Mouse (Mus musculus) cerebellum, adult (tissue): Measurements from ENCODE around the gene Prrg2.

Experiments
- ATAC-seq: cut with Nextera tagmentation; 2 replicates; pipeline ENCODE4 v1.9.2; 2017; ENCODE audit warnings: mild to moderate bottlenecking, moderate library complexity, mixed read lengths; ENCODE audit not compliant: insufficient number of reproducible peaks, low FRiP score, low TSS enrichment

Gene Prrg2

DNA sequence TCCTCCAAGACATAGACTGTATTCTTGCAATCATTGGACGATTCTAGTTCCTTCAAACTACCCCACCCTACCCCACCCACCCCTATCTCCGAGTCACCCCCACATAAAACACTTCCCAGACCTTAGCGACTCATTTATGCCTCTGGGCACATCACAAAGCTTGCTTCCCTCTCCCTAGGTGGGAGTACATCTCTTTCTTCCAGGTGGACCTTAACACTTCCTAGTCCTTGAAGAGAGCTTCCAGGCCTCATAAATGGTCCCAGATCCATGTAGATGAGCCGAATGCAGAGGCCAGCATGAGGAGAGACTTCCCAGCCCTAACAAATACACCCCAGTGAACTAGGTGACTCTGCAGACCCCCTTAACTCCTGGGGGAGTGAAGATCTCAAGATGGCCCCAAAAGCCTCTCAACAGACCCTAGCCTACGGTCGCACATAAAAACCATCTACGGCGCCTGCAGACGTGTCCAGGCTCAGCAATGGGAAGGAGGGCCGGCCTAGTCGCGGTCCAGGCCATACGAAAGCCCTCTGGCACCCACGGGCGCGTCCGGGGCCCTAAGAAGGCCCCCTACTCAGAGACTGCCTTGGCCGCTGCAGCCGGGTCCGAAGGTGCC is 47.0 kb downstream of the Prrg2 start:
- ATAC-seq = peak; percentile 21; the same call in 1 of the 2 replicates

DNA sequence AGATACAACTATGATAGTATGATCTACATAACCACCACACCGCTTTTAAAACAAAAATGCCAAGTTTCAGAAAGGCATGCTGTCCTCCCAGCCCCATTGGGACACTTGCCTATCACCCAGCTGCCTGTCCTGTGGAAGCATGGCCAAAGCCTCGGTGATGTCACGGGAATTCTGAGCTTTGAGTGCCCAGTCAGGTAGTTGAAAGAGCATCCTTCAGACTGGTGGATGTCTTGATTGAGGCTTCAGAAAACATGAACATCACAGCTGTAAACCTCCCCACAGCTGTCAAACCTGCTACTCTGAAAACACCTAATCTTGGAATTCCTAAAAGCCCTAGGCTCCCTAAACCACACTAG is 48.4 kb downstream of the Prrg2 start:
- ATAC-seq = no peak

- ATAC-seq = no peak
These were observed 48.9 kb downstream of the Prrg2 start for GRCm38 (mm10) chr7:45013366-45014095.

DNA sequence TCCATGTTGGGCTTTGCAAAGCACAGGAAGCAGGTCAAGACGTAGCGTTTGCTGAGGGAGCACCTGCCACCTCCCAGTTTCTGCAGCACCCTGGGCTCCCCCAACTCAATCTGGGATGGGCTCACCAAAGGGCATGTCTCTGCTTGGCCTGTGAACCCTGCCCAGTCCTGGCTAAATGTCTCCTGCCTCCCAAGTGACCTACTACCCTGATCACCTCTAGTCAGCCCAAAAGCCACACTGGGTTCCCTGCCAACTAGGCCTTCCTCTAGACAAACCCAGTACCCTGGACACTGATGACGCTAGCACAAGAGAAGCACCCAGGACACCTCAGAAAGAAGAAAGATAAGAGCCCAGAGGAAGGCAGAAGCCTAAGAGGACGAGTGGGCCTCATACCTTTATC is 49.7 kb downstream of the Prrg2 start:
- ATAC-seq = no peak

DNA sequence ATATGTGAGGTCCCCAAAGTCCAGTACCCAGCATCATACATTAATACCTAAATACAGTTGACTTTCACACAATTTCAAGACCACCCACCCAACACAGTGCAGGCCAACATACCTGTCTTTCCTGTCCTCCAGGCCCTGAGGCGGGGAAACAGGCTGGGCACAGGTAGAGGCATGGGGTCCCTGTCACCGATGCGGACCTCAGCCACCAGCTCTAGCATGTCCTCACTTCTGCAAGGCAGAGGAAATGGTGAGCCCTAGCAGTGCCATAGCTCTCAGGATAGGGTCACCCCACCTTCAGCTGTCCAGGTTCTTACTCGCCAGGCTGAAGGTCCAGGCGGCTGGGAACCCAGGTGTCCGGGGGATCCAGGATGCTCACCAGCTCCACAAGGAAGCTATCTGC is 50.5 kb downstream of the Prrg2 start:
- ATAC-seq = no peak

GRCm38 (mm10) chr7:45008411-45008810 is 54.1 kb downstream of the Prrg2 start:
- no peak for ATAC-seq

- no peak for ATAC-seq
These were observed 54.6 kb downstream of the Prrg2 start for GRCm38 (mm10) chr7:45007846-45008245.

DNA sequence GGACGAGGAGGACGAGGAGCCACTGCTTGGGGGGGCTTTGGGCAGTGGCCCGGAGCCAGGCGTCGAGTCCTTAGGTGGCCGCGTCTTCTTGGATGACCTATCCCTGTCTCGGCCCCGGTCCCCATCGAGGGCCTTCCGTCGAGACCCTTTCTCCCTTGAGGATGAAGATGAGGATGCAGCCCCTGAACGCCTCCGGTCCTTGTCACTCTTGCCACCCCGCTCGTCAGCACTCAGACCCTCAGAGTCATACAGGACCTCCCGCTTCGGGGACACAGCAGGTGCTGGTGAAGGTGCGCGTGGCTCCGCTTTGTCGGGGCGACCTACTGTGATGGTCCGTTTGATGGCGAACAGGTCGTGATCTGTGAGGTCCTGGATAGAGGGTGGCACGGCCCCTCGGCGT is 55.3 kb downstream of the Prrg2 start:
- ATAC-seq = no peak

GRCm38 (mm10) chr7:45006503-45006902 is 56.0 kb downstream of the Prrg2 start:
- no peak for ATAC-seq

DNA sequence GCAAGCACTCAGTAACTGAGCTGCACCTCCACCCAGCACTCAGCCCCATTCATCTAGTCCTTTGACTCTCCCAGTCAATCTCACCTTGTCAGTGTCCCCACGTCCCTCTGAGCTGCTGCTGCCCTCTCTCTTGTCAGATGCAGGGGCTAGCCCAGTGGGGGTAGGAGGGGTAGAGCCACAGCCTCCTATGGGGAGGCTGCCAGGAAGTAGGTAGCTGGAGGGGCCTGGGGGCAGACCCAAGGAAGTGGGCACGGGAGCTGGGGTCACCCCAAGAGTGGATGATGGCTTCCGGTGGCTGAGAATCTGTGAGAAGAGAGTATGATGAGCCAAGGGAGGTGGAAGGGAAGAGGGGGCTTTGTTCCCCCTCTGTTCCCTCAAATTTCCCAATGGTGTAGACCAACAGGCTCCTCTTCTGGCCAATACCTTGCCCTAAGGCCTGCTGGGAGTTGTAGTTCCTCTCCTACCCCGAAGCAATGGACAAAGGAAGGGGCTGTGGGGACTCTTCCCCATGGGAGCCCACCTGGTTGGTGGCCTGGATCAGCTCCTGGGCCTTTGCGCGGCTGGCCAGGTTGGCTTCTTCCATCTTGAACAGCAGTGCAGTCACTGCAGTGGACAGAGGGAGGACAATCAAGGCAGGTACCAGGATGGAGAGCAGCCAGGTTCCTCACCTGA is 57.0 kb downstream of the Prrg2 start:
- no peak for ATAC-seq

- no peak for ATAC-seq
These were observed 57.9 kb downstream of the Prrg2 start for GRCm38 (mm10) chr7:45004546-45004945.
